Mouse (Mus musculus): ENCODE data around the gene Cdk17.

Cdk17 gene

DNA sequence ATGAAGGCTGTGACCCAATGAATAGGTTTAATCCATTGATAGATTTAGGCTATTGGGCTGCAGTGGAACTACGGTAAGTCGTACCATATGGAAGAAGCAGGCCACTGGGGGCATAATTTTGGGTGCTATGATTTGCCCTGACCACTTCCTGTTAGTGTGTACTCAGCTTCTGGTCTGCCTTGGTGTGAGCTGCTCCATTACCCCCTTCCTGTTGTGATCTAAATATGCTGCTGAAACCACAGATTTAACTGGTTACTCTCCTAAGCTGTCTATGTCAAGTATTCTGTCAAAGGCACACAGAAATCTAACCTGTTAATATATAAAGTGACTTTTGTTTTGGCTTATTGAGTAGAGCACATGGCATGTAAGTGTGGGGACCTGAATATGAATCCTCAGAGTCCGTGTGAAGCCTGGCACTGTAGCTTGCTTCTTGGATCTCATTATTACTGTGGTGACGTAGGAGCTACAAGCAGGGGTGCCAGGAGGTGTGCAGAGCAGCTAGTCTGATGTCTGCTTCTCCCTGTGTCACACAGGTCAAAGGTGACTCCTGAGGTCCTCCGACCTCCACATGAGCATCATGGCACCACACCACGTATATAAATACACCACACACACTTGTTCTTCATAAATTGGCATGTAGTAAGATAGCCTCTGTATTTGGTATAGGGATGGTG is 10.6 kb downstream of the Cdk17 start:
- no peak for DNase-seq (ENCODE audit: low spot score)

GRCm38 (mm10) chr10:93177471-93177870 is 16.8 kb downstream of the Cdk17 start:
- no peak for DNase-seq (ENCODE audit: low spot score)

GRCm38 (mm10) chr10:93177874-93178273 is 17.2 kb downstream of the Cdk17 start:
- no peak for DNase-seq (ENCODE audit: low spot score)

- DNase-seq (ENCODE audit: low spot score): no peak
These were observed 18.0 kb downstream of the Cdk17 start for GRCm38 (mm10) chr10:93178662-93179061.

DNA sequence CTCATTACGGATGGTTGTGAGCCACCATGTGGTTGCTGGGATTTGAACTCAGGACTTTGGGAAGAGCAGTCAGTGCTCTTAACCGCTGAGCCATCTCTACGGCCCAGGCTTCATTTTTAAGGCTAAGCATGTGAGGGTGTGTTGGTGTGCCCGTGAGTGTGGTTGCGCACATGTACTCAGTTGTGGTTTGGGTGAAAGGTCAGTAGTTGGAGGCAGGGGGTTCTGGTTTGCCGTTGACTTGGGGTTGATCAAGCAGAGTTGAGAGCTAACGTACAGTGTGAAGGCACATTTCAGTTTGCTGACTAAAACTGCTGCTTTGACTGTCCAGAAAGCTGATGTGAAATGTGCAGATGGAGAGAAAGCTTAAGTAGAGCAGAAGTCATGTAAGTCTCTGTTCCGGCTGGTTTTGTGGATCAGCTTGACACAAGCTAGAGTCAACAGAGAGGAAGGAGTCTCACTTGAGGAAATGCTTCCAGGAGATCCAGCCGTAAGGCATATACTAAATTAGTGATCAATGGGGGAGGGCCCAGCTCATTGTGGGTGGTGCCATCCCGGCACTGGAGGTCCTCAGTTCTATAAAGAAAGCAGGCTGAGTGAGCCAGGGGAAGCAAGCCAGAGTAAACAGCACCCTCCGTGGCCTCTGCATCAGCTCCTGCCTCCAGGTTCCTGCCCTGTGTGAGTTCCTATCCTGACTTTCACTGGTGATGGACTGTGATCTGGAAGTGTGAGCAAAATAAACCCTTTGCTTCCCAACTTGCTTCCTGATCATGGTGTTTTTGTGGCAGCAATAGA is 19.2 kb downstream of the Cdk17 start:
- DNase-seq (ENCODE audit: low spot score): no peak

DNA sequence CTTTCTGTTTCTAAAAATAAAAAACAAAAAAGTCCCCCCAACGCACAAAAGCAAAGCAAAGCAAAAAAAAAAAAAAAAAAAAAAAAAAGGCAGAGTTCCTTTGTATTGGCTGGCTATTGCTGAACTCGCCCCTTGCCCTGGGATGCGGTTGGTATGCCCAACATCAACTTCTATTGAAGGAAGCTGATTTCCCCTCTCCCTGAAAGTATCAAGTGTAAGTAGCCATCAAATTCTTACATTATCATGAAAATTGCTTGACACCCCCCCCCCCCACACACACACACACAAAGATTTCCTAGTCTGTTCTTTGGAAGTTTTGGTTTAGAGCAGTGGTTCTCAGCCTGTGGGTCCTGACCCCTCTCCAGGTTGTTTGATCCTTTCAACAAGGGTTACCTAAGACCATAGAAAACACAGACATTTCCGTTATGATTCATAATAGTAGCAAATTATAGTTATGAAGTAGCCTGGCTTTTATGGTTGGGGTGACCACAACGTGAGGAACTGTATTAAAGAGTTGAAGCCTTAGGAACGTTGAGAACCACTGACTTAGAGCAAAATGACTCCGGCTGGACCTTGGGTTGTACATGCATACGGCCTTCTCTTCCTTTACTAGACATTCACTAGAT is 23.8 kb downstream of the Cdk17 start:
- DNase-seq (ENCODE audit: low spot score): no peak

DNA sequence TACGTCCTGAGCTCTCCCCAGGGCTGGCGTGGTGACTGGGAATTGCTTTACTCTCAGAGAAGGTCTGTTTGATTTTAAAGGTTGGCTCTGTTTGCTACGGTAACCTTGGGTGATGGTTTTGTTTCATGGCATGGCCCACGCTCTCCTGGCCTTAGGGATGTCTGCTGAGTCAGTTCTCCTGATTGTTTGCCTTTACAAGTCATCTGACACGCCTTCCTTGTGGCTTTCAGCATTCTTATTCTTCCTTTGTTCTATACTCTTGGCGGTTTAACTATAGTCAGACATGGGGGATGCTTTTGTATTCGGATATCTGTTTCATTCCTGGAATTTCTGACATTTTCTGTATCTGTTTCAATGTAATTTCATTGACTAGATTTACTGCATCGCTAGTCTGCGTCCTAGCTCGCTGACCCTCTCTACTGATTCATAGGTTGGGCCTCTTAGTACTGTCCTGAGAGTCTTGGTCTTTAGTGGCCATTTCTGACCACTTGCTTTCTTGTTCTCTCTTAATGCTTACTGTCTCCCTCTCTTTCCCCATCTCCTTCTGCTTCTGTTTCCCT is 27.8 kb downstream of the Cdk17 start:
- DNase-seq (ENCODE audit: low spot score): no peak

- DNase-seq (ENCODE audit: low spot score): no peak
These were observed 30.0 kb downstream of the Cdk17 start for GRCm38 (mm10) chr10:93190475-93191262.

DNA sequence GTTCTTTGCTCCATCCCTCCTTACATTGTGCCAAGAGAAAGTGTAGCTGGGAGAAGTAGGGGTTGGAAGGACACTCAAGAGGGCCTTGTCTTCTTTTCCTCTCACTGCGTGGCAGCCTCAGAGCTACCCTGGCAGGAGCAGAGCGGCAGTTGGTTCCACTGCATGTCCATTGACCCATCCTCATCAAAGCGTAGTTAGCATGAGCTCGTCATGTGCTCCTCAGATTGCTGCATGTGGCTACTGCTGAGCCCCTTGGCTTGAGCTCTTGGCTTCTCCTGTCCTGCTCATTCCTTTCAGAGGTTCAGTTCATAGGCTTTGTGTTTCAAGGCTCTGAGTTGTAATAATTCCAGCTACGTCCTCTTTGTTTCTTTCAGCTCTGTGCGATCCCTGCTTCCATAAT is 36.4 kb downstream of the Cdk17 start:
- no peak for DNase-seq (ENCODE audit: low spot score)

DNA sequence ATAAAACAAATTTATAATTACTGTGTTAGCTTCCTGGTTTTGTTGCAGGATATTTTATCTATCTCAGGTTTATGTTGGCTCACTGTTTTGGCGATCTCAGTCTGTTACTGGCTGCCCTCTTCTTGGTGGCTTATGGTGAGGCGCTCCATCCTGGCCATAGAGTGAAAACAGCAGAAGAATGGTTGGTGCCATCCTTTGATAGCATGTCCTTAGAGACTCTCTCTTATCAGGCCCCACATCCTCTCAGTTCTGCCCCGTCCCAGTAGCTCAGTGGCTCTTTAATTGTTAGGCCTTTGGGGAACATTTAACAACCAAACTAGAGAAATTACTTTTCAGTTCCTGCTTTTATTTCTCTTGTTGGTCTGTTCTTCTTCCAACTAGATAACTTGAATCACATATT is 38.3 kb downstream of the Cdk17 start:
- DNase-seq (ENCODE audit: low spot score): no peak

DNA sequence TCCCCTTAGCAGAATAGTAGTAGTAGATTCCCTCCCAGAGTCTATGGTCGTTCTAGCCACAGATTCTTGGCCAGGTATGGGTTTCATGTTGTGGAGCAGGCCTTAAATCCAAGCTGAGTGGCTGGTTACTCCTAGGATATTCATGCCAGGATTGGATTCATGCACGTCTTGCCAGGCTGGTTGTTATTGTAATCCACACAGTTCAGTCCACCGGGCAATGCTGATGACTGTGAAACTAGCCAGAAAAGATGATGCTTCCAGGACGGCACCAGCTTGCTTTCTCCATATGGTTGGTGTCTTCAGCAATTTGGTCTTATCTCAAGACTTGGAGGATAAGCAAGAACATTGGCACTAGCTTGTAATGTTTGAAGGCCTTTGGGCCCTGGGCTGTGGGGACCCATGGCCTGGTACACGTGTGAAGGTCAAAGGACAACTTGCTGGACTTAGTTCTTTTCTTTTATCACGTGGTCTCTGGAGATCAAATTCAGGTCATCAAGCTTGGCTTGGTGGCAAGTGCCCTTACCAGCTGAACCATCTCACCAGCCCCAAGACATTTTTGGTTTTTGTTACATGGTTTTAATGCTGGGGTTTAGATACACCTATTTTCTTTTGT is 41.3 kb downstream of the Cdk17 start:
- no peak for DNase-seq (ENCODE audit: low spot score)

DNA sequence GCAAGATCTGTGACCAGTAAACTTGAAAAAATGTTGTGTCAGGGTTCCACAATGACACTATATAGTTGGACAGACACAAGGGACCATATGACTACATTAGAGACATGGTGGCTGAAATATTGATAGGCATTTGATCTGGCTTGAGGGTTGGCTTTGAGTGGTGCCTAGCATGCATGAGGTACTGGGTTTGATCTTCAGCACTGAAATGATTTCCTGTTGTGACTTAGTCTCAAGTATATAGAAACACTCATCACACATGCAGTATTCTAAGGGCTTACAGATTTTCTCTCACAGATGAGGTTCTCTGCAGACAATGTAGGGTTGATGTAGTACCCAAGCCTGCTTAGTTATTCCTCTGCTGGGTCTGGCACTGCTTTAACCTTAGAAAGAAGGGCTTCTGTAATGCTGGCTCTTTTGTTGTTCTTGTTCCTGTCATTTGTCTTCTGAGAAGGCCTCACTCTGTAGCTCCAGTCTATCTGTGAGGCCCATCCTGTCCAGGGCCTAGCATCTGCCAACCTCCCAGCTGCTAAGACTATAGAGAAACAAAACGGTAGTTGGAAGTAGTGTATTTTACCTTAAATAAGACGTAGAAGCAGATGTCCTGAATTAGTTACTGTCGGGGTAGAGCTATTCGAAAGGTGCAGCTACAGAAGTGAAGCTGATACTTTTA is 44.7 kb downstream of the Cdk17 start:
- DNase-seq (ENCODE audit: low spot score): no peak

DNA sequence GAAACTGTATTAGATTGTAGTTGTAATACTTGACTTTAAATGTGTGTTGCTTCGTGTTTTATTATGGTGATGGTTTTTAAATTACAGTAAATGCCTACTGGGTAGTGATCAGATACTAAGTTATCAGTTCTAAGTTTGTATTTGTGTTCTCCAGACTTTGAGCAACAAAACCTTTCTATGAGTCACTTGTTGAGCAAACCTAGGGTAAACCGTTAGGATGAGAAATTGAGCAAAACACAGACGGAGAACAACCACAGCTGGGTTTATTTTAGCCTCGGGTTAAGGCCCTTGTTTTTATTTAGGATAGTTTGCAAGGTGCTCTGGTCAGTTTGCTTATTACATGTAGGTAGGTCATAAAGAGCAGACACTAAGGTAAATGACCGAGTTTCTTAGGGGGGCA is 46.5 kb downstream of the Cdk17 start:
- no peak for DNase-seq (ENCODE audit: low spot score)

GRCm38 (mm10) chr10:93212699-93213098 is 52.0 kb downstream of the Cdk17 start:
- no peak for DNase-seq (ENCODE audit: low spot score)

DNA sequence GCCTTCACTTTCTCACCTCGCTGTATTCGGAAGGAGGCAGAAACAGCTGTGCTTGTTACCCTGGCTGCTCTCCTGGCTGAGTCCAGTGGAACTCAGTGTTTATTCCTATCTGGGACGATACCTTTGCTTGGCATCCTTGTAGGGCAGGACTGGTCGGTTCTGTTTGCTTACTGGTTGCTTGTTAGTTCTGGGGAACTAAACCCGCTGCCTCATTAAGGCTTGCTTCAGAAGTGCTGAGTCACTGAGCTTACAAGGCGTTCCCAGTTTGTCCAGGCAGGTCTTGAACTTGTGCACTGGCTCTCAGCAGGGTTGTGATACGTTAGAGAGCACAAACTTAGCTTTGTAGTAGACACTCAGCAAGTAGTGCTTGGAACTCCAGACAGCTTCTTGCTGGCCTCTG is 52.7 kb downstream of the Cdk17 start:
- DNase-seq (ENCODE audit: low spot score): no peak

DNA sequence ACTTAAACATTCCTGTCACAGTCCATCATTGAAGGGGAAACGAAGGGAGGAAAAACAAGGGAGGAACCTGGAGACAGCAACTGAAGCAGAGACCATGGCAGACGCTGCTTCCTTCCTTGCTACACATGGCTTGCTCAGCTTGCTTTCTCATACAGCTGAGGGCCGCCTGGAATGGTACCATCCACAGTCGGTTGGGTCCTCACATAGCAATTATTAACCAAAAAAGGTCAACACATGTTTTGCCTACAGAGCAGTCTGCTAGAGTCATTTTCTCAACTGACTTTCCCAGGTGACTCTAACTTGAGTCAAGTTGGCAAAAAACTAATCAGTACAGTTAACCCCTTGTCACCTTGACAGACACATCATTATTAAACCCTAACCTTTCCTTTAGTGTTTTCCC is 53.6 kb downstream of the Cdk17 start:
- no peak for DNase-seq (ENCODE audit: low spot score)

- no peak for DNase-seq (ENCODE audit: low spot score)
These were observed 54.5 kb downstream of the Cdk17 start for GRCm38 (mm10) chr10:93215051-93215763.

GRCm38 (mm10) chr10:93225751-93226150 is 65.1 kb downstream of the Cdk17 start:
- no peak for DNase-seq (ENCODE audit: low spot score)

DNA sequence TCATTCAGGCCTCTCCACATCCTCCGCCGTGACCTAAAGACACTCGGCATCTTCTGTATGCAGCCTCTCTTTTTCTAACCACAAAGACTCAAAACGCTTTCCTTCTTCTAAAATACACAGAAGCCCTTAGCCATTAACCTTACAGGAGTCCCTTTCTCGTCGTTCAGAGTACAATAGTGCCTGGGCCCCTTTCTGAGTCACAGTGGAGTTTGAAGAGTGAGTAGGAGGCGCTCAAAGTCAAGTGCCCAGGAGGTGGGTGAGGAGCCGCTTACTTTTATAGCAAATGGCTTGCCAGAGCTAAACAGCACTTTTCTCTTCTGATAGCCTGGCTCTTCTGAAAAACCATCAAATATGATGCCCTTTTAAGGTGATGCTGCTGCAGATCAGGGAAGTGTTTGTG is 67.2 kb downstream of the Cdk17 start:
- DNase-seq (ENCODE audit: low spot score): no peak

GRCm38 (mm10) chr10:93228401-93229007 is 67.8 kb downstream of the Cdk17 start:
- DNase-seq (ENCODE audit: low spot score): no peak

All from testis, postnatal 10 days (tissue).